Mouse (Mus musculus) spleen, adult 2 months (tissue): ENCODE results near the gene Slc5a5.

Experiments used
- CTCF ChIP-seq: fragments of 200-500 bp; IDR thresholded peaks from 2 replicates; pipeline ENCODE4 v1.5.1; 2011; ENCODE audit warnings: mild to moderate bottlenecking, inconsistent platforms; ENCODE audit not compliant: insufficient read depth, insufficient read length, insufficient replicate concordance; ENCODE audit errors: extremely low read depth
- POLR2A ChIP-seq: fragments of 200-500 bp; IDR thresholded peaks from 2 replicates; pipeline ENCODE4 v1.6.1; 2011; ENCODE audit warnings: low read depth, low read length, inconsistent platforms

GRCm38 (mm10) chr8:70880126-70880525 is 12.4 kb downstream of the Slc5a5 start:
- TF ChIP-seq POLR2A (no peak), CTCF (no peak)
